Mouse (Mus musculus): ENCODE measurements around the gene Samt4.
"Not testable (repeated sequence)": the region's sequence is repeated elsewhere in the genome, so short reads cannot be mapped to it uniquely, and the experiment has no call there.

Samt4 gene

GRCm38 (mm10) chrX:154481702-154482101 lies at the start of gene Samt4:
Samt4 (plus strand) TSS chrX:154482002.
- in situ Hi-C loops (cut with MboI, MseI) = no loop called here

- in situ Hi-C loops (cut with MboI, MseI) = not testable (repeated sequence)
These were observed 38.1 kb upstream of the Samt4 start for GRCm38 (mm10) chrX:154443696-154444095.

GRCm38 (mm10) chrX:154468386-154468785 lies 13.4 kb upstream of the Samt4 start:
- in situ Hi-C loops (cut with MboI, MseI) = not testable (repeated sequence)
